Mouse (Mus musculus) lung, embryonic 15.5 days (tissue): ENCODE measurements around the gene Rela. TPM values are rescaled to one million over a fixed set of nuclear protein-coding genes. Genes with fewer than 3 reads are reported as not detected.
"Not testable (repeated sequence)": the region's sequence is repeated elsewhere in the genome, so short reads cannot be mapped to it uniquely, and the experiment has no call there.

ENCODE experiments used
- ATAC-seq: fragments of 200-750 bp; cut with Nextera tagmentation; 2 replicates; pipeline ENCODE4 v1.8.0; 2017; ENCODE audit warnings: moderate number of reproducible peaks, borderline replicate concordance; ENCODE audit not compliant: low FRiP score, low TSS enrichment; ENCODE audit errors: extremely low read depth
- H3K27ac ChIP-seq: fragments of 300-500 bp; sonication (generic); 2 replicates; pipeline ENCODE4 v1.5.1; 2015; ENCODE audit warnings: moderate library complexity, mild to moderate bottlenecking, inconsistent platforms
- H3K27me3 ChIP-seq: fragments of 300-500 bp; sonication (generic); 2 replicates; pipeline ENCODE4 v1.6.1; 2015; ENCODE audit warnings: inconsistent platforms
- H3K36me3 ChIP-seq: fragments of 300-500 bp; sonication (generic); 2 replicates; pipeline ENCODE4 v1.6.1; 2015; ENCODE audit warnings: inconsistent platforms
- H3K4me1 ChIP-seq: fragments of 300-500 bp; sonication (generic); 2 replicates; pipeline ENCODE4 v1.6.1; 2015; ENCODE audit warnings: inconsistent platforms
- H3K4me2 ChIP-seq: fragments of 300-500 bp; sonication (generic); 2 replicates; pipeline ENCODE4 v1.6.1; 2015; ENCODE audit warnings: inconsistent platforms, mild to moderate bottlenecking, moderate library complexity
- H3K4me3 ChIP-seq: fragments of 300-500 bp; sonication (generic); 2 replicates; pipeline ENCODE4 v1.5.1; 2015; ENCODE audit warnings: mild to moderate bottlenecking, inconsistent platforms
- H3K9ac ChIP-seq: fragments of 300-500 bp; sonication (generic); 2 replicates; pipeline ENCODE4 v1.6.1; 2015; ENCODE audit warnings: inconsistent platforms
- H3K9me3 ChIP-seq: fragments of 300-500 bp; sonication (generic); 2 replicates; pipeline ENCODE4 v1.6.1; 2016; ENCODE audit warnings: inconsistent platforms
- WGBS: fragments of 180-500 bp; shearing (Covaris S2); methylation state at CpG from one replicate; pipeline ENCODE4 v1.1.7; 2015; 5-methylcytosine and 5-hydroxymethylcytosine counted together
- polyA plus RNA-seq: library from polyadenylated mRNA; unstranded; fragments of >200 nt; fragmentation: Nextera tagmentation; extraction: Ambion mirVana; gene quantifications from 2 replicates; pipeline ENCODE4 v1.2.1, GENCODE M21; 2015

The Rela gene
- polyA plus RNA-seq, 1 experiment from 2014 or later = 52.7 TPM

GRCm38 (mm10) chr19:5684985-5685384, 47.7 kb downstream of the Rela start:
- no peak overlapping the region for H3K4me2 ChIP-seq
- no peak for ATAC-seq
- no peak overlapping the region for H3K27ac ChIP-seq
- no peak overlapping the region for H3K4me3 ChIP-seq
- WGBS = 88% methylated on average over 13 of the region's 13 CpGs
- H3K9me3 ChIP-seq = no peaks in the 10 kb centered on the region
- no peaks in the 10 kb centered on the region for H3K27me3 ChIP-seq
- H3K36me3 ChIP-seq = peaks cover 62% of the 10 kb centered on the region
- peaks cover 11% of the 10 kb centered on the region for H3K4me1 ChIP-seq
- no peak overlapping the region for H3K9ac ChIP-seq

- WGBS = 95% methylated on average over 19 of the region's 19 CpGs
Measured at GRCm38 (mm10) chr19:5685431-5685830, 48.1 kb downstream of the Rela start.

GRCm38 (mm10) chr19:5685861-5686260, 48.6 kb downstream of the Rela start:
- 93% methylated on average over 11 of the region's 11 CpGs for WGBS
- Histone ChIP-seq H3K36me3 (peaks cover 55% of the 10 kb centered on the region), H3K9ac (no peak overlapping the region), H3K27ac (no peak overlapping the region), H3K4me2 (no peak overlapping the region), H3K9me3 (no peaks in the 10 kb centered on the region), H3K4me3 (no peak overlapping the region), H3K27me3 (no peaks in the 10 kb centered on the region), H3K4me1 (peaks cover 19% of the 10 kb centered on the region)
- no peak for ATAC-seq

More at GRCm38 (mm10) chr19:5685431-5685830, 48.1 kb downstream of the Rela start:
- H3K4me3 ChIP-seq = no peak overlapping the region
- ATAC-seq = no peak
- H3K27me3 ChIP-seq = no peaks in the 10 kb centered on the region
- H3K4me2 ChIP-seq = no peak overlapping the region
- no peak overlapping the region; the same call in 1 of the 2 replicates for H3K9ac ChIP-seq
- H3K9me3 ChIP-seq = no peaks in the 10 kb centered on the region
- H3K36me3 ChIP-seq = peaks cover 59% of the 10 kb centered on the region
- no peak overlapping the region for H3K27ac ChIP-seq
- H3K4me1 ChIP-seq = peaks cover 15% of the 10 kb centered on the region

- Histone ChIP-seq H3K4me2 (no peak overlapping the region), H3K36me3 (peaks cover 49% of the 10 kb centered on the region), H3K27ac (no peak overlapping the region), H3K4me1 (peaks cover 25% of the 10 kb centered on the region), H3K9ac (no peak overlapping the region), H3K27me3 (no peaks in the 10 kb centered on the region), H3K9me3 (no peaks in the 10 kb centered on the region), H3K4me3 (no peak overlapping the region)
- no peak for ATAC-seq
- 72% methylated on average over 13 of the region's 13 CpGs for WGBS
Measured at GRCm38 (mm10) chr19:5686437-5686836, 49.2 kb downstream of the Rela start.

GRCm38 (mm10) chr19:5686954-5687353, 49.7 kb downstream of the Rela start:
- Histone ChIP-seq H3K4me3 (peak overlapping the region; percentile 87; the same call in 1 of the 2 replicates), H3K4me1 (peaks cover 30% of the 10 kb centered on the region), H3K4me2 (peak overlapping the region; percentile 92; the same call in 1 of the 2 replicates), H3K36me3 (peaks cover 44% of the 10 kb centered on the region)
- not testable (repeated sequence) for H3K27ac ChIP-seq, H3K27me3 ChIP-seq, H3K9ac ChIP-seq, ATAC-seq, H3K9me3 ChIP-seq
- WGBS = 83% methylated on average over 12 of the region's 12 CpGs

- Histone ChIP-seq H3K4me3 (peak overlapping the region; percentile 87), H3K4me1 (peaks cover 38% of the 10 kb centered on the region), H3K9me3 (no peaks in the 10 kb centered on the region), H3K27ac (peak overlapping the region; percentile 96), H3K4me2 (peak overlapping the region; percentile 92), H3K9ac (peak overlapping the region; percentile 74), H3K36me3 (peaks cover 36% of the 10 kb centered on the region), H3K27me3 (no peaks in the 10 kb centered on the region)
- ATAC-seq = no peak
- 16% methylated on average over 9 of the region's 9 CpGs for WGBS
Measured at GRCm38 (mm10) chr19:5687738-5688137, 50.5 kb downstream of the Rela start.

- peak within 1 kb of the TSS; percentile 96 for H3K27ac ChIP-seq
- H3K36me3 ChIP-seq = peaks cover 36% of the 10 kb centered on the region
- under 1% methylated on average over 69 of the region's 69 CpGs for WGBS
- H3K4me3 ChIP-seq = peak within 1 kb of the TSS; percentile 87
- H3K9ac ChIP-seq = peak within 1 kb of the TSS; percentile 95
- H3K4me2 ChIP-seq = peak within 1 kb of the TSS; percentile 92
- H3K9me3 ChIP-seq = no peaks in the 10 kb centered on the region
- H3K27me3 ChIP-seq = no peaks in the 10 kb centered on the region
- ATAC-seq = peak; percentile 92
- H3K4me1 ChIP-seq = peaks cover 43% of the 10 kb centered on the region
Measured at GRCm38 (mm10) chr19:5688200-5689087, 51.2 kb downstream of the Rela start, which contains the start of the genes Map3k11 and Pcnx3. Map3k11 (plus strand) TSS chr19:5688742. Pcnx3 (minus strand) TSS chr19:5688908.

GRCm38 (mm10) chr19:5689088-5689428, 51.8 kb downstream of the Rela start:
- Histone ChIP-seq H3K27ac (peak overlapping the region; percentile 96), H3K27me3 (no peaks in the 10 kb centered on the region), H3K4me1 (peaks cover 49% of the 10 kb centered on the region), H3K9ac (peak overlapping the region; percentile 95), H3K4me2 (peak overlapping the region; percentile 92), H3K36me3 (peaks cover 37% of the 10 kb centered on the region), H3K4me3 (peak overlapping the region; percentile 87), H3K9me3 (no peaks in the 10 kb centered on the region)
- no peak for ATAC-seq
- WGBS = 0% methylated on average over 7 of the region's 7 CpGs

- peak overlapping the region; percentile 87 for H3K4me3 ChIP-seq
- no peaks in the 10 kb centered on the region for H3K27me3 ChIP-seq
- H3K9ac ChIP-seq = peak overlapping the region; percentile 95
- 3% methylated on average over 42 of the region's 42 CpGs for WGBS
- peak overlapping the region; percentile 92 for H3K4me2 ChIP-seq
- ATAC-seq = peak; percentile 64
- H3K9me3 ChIP-seq = no peaks in the 10 kb centered on the region
- peaks cover 49% of the 10 kb centered on the region for H3K4me1 ChIP-seq
- H3K27ac ChIP-seq = peak overlapping the region; percentile 96
- peaks cover 33% of the 10 kb centered on the region for H3K36me3 ChIP-seq
Measured at GRCm38 (mm10) chr19:5689565-5690342, 52.5 kb downstream of the Rela start.

- peaks cover 33% of the 10 kb centered on the region for H3K36me3 ChIP-seq
- no peak for ATAC-seq
- peak overlapping the region; percentile 96 for H3K27ac ChIP-seq
- peak overlapping the region; percentile 95 for H3K9ac ChIP-seq
- H3K9me3 ChIP-seq = no peaks in the 10 kb centered on the region
- H3K4me1 ChIP-seq = peaks cover 51% of the 10 kb centered on the region
- peak overlapping the region; percentile 92 for H3K4me2 ChIP-seq
- 35% methylated on average over 15 of the region's 15 CpGs for whole genome bisulfite sequencing
- peak overlapping the region; percentile 87 for H3K4me3 ChIP-seq
- no peaks in the 10 kb centered on the region for H3K27me3 ChIP-seq
Measured at GRCm38 (mm10) chr19:5690343-5690735, 53.1 kb downstream of the Rela start.

GRCm38 (mm10) chr19:5691601-5692000, 54.3 kb downstream of the Rela start:
- Histone ChIP-seq H3K4me3 (peak overlapping the region; percentile 87), H3K9ac (peak overlapping the region; percentile 95), H3K4me2 (peak overlapping the region; percentile 92), H3K36me3 (peaks cover 34% of the 10 kb centered on the region), H3K9me3 (no peaks in the 10 kb centered on the region), H3K27ac (peak overlapping the region; percentile 76), H3K4me1 (peaks cover 54% of the 10 kb centered on the region), H3K27me3 (no peaks in the 10 kb centered on the region)
- WGBS = 61% methylated on average over 5 of the region's 5 CpGs
- ATAC-seq = no peak
